Mouse (Mus musculus) left cerebral cortex, postnatal 36 days (tissue): ENCODE data around the gene Tuba1a. TPM values are rescaled to one million over a fixed set of nuclear protein-coding genes. Genes with fewer than 3 reads are reported as not detected.
A peak's percentile ranks its signal among the peaks of the same experiment; 100 is the strongest.
"Not testable (repeated sequence)": the region's sequence is repeated elsewhere in the genome, so short reads cannot be mapped to it uniquely, and the experiment has no call there.

Source experiments
- DNase-seq, 2 experiments: peaks; one replicate each; pipeline ENCODE4 v3.0.0; 2021 to 2022; ENCODE audit warnings: low spot score in 2 of 2, mixed read lengths in 1 of 2
- intact Hi-C: fragments of 180-260 bp; cut with DNase I; formaldehyde crosslinking; loops from one replicate; pipeline ENCODE4 v1.15.1; 2025
- total RNA-seq, 2 experiments: library from RNA; stranded (reverse); gene quantifications; 2 replicates each; pipeline ENCODE4 v1.2.3; 2021

The Tuba1a gene
- total RNA-seq, 2 experiments from 2014 or later, result 932 to 1,107 TPM

DNA sequence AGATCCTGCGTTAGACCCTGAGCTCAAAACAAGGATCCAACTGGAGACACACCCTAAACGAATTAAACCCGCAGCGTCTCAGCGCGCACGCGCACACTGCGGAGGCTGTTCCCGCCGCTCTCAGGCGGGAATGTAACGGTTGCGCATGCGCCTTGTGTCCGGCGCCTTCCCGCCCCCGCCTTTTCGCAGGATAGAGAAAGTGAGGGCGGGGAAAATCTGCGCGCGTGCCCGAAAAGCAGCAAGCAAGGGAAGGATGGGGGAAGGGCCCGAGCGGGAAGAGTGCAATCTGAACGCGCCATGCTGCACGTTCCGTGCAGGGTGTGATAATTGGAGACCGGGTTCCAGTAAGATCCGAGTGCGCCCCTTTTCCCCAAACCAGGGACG is 19.7 kb downstream of the Tuba1a start:
- intact Hi-C loops, result loop anchor here (1.0 to 5.0 kb wide), 3 partner anchors 19 to 62 kb away; partner anchors contain the start of genes Gm49450, Kmt2d and Tuba1a
- DNase-seq, result peak; percentile 95

DNA sequence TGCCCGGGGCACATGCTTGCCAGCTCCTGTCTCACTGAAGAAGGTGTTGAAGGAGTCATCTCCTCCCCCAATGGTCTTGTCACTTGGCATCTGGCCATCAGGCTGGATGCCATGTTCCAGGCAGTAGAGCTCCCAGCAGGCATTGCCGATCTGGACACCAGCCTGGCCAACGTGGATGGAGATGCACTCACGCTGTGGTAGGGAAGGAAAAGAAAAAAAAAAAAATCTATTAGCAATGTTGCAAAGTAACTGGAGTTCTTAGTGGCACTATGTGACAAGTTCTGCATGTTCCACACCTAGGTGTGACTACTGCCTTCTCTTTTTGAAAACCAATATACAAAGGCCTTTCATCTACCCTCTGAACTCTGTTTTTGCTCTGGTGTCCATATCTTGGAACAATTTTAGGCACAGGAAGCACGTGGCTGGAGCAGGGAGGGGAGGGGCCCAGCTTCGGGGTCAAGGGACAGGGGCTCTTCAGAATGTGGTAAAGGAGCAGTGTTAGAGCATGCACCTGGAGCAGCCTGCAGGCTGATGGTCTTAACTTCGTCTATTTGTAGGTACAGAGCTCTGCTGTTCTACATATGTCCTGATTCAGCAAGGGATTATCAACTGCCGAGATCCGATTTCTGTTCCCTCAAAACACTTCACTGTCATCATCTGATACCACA is 20.4 kb downstream of the Tuba1a start:
- DNase-seq, result not testable (repeated sequence)
- intact Hi-C loops, result loop anchor here (5.0 kb wide), 1 partner anchor 61 kb away; the partner anchor contains the start of gene Kmt2d

DNA sequence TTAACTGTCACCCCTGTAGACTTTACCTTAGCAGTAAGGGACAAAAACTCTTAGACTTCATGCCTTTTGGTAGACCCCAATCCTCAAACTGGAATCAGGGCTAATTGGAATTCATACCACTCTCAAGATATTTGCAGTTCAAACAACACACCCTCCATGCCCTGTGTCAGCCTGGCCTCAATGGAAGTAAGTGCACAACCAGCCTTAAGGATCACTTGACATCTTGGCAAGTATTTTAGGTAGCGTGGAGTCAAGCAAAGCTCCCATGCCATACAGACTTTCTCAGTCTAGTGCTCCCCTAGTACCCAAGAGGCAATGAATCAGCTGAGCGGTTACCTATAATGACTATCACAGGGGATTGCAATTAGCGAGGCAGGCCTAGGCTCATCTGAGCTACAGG is 22.5 kb downstream of the Tuba1a start:
- intact Hi-C loops, result loop anchor here (5.0 kb wide), 1 partner anchor 59 kb away; the partner anchor contains the start of gene Kmt2d

DNA sequence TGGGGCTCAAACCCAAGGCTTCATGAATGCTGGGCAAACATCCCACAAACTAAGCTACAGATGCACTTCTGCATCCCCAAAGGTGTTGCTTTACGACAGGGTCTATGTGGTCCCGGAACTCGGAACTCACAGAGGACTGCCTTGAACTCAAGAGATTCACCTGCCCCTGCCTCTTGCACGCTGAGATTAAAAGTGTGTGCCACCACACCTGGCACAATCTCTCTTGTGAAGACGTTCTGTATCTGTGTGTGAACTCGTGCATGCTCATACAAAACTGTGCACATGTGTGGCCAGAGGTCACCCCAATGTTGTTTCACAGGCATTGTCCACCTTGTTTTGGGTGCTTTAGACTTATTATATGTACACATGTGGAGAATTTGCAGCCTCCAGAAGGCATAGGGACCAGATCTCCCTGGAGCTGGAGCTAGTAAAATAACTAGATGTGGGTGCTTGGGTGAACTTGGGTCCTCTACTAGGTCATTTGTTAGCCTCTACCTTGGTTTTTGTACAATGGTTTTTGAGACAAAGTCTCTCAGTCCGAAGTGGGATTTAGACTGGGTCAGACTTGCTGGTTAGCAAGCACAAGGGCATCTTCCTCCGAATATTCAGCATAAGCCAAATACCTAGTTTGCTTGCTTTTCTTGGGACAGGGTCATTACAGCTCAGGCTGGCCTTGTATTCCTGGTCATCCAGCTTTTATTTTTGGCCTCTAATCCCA is 23.3 kb downstream of the Tuba1a start:
- no peak for DNase-seq
- intact Hi-C loops, result loop anchor here (5.0 kb wide), 1 partner anchor 58 kb away; the partner anchor contains the start of gene Kmt2d

More for the DNA sequence above, 22.5 kb downstream of the Tuba1a start:
- DNase-seq, result no peak

DNA sequence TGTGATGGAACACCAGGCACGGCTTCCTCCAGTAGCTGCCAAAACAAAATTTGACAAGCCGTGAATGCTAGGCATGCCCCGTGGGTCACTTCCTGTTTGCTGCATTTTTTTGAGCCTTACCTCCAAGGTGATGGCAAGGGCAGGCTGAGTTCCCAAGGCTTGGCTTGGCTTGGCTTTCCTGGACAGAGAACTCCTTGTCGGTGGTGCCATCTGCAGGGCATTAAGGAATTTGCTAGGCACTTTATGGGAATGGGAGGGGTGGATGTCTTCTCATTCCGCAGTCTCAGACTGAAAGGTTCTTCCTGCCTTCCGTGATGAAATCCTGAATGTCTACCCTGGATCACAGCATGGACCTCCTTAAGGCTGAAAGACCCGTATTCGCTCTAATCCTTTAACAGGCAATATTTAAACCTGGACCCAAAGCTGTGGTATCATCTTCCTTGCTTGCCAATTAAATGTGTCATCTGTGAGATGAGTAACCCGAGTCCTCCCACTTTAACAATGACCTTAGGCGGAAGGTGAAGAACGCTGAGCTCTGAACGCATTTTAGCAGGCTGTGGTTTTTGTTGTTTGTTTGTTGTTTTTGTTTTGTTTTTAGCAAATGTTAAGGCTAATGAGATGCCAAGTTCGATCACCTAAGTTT is 24.8 kb downstream of the Tuba1a start:
- peak; percentile 46 to 61 for DNase-seq
- intact Hi-C loops, result loop anchor here (2.0 kb wide), 1 partner anchor 36 kb away; no protein-coding TSS in a partner anchor

DNA sequence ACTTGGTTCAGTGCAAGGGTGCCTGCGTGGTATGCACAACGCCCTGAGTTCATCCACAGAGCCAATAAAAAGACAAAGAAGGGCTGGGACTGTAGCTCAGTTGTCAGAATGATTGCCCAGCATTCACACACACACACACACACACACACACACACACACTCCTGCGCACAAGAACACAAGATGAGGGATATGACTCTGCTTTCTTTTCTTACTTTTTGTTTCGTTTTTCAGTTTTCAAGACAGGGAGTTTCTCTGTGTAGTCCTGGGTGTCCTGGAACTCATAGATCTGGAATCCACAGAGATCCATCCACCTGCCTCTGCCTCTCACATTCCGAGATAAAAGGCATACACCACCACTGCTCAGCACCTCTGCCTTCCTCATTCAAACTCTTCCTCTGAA is 25.9 kb downstream of the Tuba1a start:
- intact Hi-C loops, result no loop called here
- DNase-seq, result no peak

DNA sequence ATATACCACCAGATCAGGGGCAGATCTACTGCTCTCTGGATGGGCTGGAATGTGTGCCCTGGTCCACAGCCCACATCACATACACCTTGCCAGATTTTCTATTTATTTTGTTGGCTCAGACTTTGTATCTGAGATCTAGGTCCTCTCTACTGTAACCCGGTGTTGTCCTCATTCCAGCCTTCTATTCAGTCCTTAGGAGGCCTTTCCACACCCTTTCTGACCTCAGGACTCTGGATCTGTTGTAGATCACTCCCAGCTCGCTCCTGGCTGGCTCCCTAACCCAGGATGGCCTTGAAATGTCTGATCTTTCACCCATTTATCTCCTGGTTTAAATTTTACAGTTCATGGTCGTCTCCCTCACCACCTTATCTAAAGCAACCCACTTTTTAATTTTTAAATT is 28.8 kb downstream of the Tuba1a start:
- intact Hi-C loops, result no loop called here
- DNase-seq, result no peak

DNA sequence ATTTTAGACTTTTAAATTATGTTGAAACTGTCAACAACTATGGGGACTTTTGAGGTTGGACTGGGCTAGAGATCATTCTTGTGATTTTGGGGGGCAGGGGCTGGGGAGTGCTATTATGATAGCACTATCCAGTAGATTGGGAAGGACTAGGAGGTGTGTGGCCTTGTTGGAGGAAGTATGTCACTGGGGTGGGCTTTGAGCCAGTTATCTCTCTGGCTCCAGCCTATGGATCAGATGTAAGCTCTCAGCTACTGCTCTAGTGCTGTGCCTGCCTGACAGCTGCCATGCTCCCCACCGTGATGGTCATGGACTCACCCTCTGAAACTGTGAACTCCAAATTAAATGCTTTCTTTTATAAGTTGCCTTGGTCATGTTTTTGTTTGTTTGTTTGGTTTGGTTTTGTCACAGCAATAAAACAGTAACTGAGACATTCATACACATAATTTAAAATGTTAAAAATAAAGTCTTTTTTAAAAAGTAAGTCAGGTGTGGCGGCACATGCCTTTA is 30.4 kb downstream of the Tuba1a start:
- no peak for DNase-seq
- intact Hi-C loops, result no loop called here

DNA sequence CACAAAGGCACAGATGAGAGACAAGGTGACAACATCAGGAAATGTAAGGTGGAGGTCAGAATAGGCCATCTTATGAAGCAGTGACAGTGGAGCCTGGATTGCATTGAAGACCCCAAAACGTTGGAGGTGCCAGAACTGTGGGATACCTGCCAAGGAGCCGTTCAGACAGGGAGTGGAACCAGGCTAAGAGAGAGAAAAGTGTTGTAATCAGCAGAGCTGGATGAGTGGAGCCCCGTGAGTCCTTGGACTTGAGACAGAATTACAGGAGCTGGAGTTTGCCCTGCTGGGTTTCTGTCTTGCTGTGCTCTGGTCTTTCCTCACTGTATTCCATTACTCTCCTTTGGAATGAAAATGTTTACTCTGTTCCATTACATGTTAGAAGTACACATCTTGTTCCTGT is 30.9 kb downstream of the Tuba1a start:
- no peak for DNase-seq
- intact Hi-C loops, result no loop called here

DNA sequence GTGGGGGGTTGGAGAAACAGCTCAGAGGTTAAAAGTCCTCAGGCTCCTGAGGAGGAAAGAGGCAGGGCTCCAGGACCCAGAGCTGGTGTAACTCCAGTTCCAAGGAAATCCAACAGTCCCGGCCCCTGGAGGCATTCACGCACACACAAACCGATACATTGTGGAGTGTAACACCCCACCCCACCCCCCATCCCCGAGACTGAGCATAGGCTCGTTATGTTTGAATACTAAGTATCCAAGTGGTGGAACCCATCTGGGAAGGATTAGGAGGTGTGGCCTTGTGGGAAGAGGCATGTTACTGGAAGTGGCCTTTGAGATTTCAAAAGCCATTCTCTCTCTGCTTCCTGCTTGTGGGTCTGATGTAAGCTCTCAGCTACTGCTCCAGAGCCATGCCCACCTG is 32.0 kb downstream of the Tuba1a start:
- intact Hi-C loops, result no loop called here
- DNase-seq, result no peak

DNA sequence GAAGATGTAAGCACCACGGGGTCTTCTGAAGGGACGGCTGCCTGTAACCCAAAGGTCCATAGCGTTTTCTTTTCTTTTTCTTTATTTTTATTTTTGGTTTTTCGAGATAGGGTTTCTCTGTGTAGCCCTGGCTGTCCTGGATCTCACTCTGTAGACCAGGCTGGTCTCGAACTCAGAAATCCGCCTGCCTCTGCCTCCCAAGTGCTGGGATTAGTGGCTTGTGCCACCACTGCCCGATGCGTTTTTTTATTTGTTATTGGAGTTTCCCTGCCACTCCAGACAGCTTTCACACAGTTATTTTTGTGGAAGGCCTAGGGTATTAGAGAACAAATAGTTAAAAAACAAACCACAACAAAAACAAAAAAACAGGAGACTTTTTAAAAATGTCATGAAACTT is 35.0 kb downstream of the Tuba1a start:
- intact Hi-C loops, result loop anchor here (2.0 kb wide), 1 partner anchor 38 kb away; no protein-coding TSS in a partner anchor
- not testable (repeated sequence) for DNase-seq

DNA sequence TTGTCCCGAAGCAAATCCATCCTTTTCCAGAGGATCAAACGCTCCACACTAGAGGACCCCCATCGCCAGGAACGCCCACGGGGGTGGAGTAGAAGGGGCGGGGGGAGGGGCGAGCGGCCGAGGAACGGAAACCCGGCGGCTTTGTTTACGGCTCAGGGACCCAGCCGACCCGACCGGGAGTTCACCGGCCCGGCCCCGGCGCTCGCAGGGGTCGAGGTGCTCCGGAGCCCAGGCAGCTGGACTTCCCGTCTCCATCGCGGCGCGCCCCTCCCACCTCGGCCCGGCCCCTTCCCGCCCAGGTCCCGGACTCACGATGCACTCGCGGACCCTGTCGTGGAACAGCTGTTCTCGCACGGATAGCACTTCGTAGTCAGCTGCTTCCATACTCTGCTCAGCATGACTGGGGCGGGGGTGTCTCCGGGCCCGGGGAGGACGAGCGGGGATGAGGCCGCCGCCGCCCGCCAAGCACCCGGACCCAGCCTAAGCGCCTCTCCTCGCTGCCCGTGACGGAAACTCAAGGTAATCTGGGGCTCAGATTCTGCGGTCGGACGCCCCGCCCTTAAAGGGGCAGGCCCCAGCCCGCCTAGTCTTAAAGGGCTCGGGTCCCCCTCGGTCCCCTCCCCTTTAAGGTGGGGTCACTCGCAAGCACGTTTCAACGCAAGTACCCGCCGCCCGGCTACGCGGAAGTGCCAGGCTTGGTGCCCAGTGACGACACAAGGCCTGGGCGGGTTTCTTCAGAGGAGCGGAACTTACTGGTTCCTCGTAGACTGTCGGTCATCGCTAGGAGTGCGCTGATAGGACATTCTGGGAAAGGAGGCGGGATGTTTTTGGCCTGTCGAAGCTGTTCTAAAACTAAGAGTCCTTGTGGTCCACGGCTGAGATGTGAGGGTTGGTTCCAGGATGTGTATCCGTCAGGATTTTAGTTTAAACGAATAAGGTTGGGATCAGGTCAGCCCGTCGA is 35.7 kb downstream of the Tuba1a start, which contains the start of gene Lmbr1l:
Gene Lmbr1l, minus strand, starts transcription at position 694 of the 961 bp plus-strand sequence.
- intact Hi-C loops, result loop anchor here (2.0 kb wide), 1 partner anchor 37 kb away; no protein-coding TSS in a partner anchor
- peak; percentile 99 for DNase-seq

DNA sequence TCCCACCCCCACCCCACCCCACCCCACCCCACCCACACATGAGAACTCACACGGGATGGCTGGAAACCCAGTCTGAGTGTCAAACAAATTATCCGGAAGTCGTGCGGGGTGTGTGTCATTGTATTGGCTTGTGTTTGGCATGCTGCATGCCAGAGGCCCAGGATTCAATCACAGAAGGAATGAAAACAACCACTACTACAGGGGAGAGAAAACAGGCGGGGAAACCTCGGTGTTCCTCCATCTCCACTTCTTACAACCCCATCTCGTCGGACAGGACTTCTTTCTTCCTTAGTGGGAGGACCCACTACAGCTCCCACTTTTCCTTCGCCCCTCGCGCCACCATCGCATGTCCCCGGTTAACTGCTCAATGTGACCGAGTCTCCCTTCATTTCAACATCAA is 36.4 kb downstream of the Tuba1a start:
- intact Hi-C loops, result no loop called here
- no peak for DNase-seq

DNA sequence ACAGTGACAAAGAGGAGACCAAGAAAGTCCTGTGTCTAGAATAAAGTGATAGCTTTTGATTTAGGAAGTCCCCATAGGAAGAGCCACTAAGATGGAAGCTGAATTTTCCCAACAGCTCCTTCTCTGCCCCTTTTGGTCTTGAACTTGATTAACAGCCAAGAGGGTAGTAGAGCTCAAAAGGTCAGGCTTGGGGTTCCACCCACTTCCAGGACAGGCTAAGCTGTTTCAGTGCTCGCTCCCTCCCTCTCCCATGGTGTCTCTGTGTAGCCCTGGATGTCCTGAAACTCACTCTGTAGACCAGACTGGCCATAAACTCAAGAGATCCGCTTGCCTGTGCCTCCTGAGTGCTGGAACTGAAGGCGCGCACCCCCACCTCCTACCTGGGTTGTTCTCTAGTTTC is 37.5 kb downstream of the Tuba1a start:
- intact Hi-C loops, result no loop called here

DNA sequence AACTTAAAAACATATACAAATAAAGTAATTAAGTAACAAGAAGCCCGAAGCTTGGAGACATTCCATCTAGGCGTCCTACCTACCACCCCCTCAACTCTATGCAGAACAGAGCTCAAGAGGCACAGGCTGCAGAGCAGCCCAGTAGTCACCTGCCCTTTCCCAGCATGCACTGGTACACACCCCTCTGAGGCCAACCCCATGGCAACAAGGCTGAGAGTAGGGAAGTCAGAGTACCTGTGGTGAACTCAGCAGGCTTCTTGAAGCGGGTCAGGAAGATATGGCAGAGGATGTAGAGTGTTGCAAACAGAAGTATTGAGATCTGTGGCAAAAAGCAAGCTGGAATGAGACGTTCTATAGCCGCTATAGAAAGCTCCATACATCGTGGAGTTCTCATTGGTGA is 38.6 kb downstream of the Tuba1a start:
- intact Hi-C loops, result no loop called here
- DNase-seq, result no peak

More for the DNA sequence above, 37.5 kb downstream of the Tuba1a start:
- DNase-seq, result no peak

DNA sequence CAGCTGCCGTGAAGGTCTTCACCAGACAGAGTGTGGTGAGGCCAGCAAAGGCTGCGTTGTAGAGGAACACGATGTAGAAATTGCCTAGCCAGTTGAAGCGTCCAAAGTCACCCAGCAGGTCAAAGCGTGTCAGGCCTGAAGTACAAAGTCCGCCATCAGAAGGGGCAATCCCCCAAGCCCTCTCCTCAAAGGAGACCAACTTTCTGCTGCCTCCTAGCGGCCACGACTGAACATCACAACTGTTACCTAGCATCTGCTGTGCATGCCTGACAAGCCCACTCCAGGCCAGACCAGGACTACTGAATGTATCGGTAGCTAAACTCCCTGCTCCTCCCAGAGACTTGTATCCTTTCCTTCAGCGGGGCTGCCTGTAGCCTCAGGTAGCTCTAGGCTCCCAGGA is 48.8 kb downstream of the Tuba1a start:
- DNase-seq, result no peak
- intact Hi-C loops, result no loop called here

DNA sequence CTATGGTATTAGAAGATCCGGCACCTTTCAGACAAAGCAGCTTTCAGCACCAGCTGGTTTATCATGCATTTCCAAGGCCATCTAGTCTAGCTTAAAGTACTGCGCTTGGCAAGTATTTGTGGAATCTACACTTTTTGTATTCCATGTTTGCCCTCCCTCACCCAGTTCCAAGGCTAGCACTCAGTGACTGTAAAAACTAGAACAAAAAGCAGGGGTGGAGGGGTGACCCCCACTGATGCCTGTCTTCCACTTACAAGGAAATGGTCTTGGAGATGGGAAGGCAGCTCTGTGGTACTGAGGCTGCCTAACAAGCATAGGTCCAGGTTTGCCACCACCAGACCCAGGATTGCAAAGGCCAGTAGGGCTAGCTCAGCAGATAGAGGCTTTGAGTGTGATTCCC is 50.9 kb downstream of the Tuba1a start:
- intact Hi-C loops, result no loop called here
- no peak for DNase-seq

DNA sequence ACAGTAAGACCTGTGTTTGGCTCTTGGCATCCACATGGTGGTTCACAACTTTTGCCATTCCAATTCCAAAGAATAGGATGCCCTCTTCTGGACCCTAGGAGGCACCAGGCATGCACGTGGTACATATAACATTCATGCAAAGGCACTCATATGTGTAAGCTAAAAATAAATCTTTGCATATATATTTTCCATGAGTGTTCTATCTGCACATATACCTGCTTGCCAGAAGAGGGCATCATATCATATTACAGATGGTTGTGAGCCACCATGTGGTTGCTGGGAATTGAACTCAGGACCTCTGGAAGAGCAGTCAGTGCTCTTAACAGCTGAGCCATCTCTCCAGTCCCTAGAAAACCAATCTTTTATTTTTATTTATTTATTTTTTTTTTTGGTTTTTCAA is 52.0 kb downstream of the Tuba1a start:
- DNase-seq, result no peak
- intact Hi-C loops, result no loop called here
